Mouse (Mus musculus): ENCODE data around the gene Gcc1. TPM values are rescaled to one million over a fixed set of nuclear protein-coding genes. Genes with fewer than 3 reads are reported as not detected.

Gcc1 gene
- polyA plus RNA-seq, 1 experiment from 2014 or later: 3.7 TPM

DNA sequence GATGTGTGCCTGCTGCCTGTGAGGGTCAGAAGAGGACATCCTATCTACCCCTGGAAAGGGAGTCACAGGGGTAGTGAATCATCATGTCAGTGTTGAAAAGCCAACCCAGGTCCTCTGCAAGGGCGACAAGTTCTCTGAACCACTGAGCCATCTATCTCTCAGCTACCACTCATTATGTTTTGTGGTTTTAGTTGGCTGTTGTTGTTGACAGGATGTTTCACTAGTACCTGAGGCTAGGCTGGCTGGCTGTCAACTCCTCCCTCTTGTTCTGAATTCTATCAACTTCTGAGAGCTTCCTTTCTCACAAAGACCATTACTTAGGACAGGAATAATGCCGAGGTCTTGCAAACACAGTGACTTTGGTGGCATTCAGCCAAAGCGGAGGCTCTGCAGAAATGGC lies 43.0 kb downstream of the Gcc1 start:
- WGBS (ENCODE audit: insufficient replicate concordance): 61% methylated on average over 3 of the region's 3 CpGs
- H3K9me3 ChIP-seq (replicated peaks; ENCODE audit: control insufficient read depth, low read length): no peaks in the 10 kb centered on the region
- H3K4me2 ChIP-seq (ENCODE audit: low read depth, low read length): no peak overlapping the region
- no peaks in the 10 kb centered on the region for H3K36me3 ChIP-seq (ENCODE audit: control insufficient read depth, insufficient read depth)
- ATAC-seq (ENCODE audit: low read depth): no peak
- H3K4me3 ChIP-seq (ENCODE audit: low read depth, low read length): no peak overlapping the region
- no peaks in the 10 kb centered on the region for H3K4me1 ChIP-seq (ENCODE audit: control insufficient read depth, low read depth, low read length)
- no peak overlapping the region for H3K27ac ChIP-seq (ENCODE audit: low read length)
- H3K27me3 ChIP-seq (ENCODE audit: control insufficient read depth, insufficient read depth, low read depth, low read length): no peaks in the 10 kb centered on the region
- H3K9ac ChIP-seq (ENCODE audit: low read depth, low read length): no peak overlapping the region

DNA sequence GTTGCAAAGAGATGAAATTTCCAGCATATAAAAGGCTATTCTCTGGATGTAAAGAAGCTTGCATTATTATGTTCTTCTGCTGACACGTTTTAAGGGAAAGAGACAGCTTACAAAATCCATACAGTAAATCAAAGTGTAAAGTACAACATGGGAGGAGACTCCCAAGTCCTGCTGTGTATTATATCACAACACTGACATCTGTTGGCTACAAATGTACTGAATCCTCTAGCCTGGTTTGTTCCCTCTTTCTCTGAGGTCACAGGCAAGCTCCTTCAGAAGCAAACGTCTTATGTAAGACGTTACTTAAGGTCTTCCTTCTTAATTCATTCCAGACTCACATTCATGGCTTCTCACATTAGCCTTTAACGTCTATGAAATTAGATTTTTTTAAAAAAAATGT lies 46.2 kb downstream of the Gcc1 start:
- no peaks in the 10 kb centered on the region for H3K4me1 ChIP-seq (ENCODE audit: control insufficient read depth, low read depth, low read length)
- no peak for ATAC-seq (ENCODE audit: low read depth)
- H3K4me3 ChIP-seq (ENCODE audit: low read depth, low read length): no peak overlapping the region
- 27% methylated on average over 4 of the region's 4 CpGs for WGBS (ENCODE audit: insufficient replicate concordance)
- no peaks in the 10 kb centered on the region for H3K36me3 ChIP-seq (ENCODE audit: control insufficient read depth, insufficient read depth)
- no peaks in the 10 kb centered on the region for H3K27me3 ChIP-seq (ENCODE audit: control insufficient read depth, insufficient read depth, low read depth, low read length)
- H3K4me2 ChIP-seq (ENCODE audit: low read depth, low read length): no peak overlapping the region
- H3K9me3 ChIP-seq (replicated peaks; ENCODE audit: control insufficient read depth, low read length): no peaks in the 10 kb centered on the region
- H3K9ac ChIP-seq (ENCODE audit: low read depth, low read length): no peak overlapping the region
- no peak overlapping the region for H3K27ac ChIP-seq (ENCODE audit: low read length)

DNA sequence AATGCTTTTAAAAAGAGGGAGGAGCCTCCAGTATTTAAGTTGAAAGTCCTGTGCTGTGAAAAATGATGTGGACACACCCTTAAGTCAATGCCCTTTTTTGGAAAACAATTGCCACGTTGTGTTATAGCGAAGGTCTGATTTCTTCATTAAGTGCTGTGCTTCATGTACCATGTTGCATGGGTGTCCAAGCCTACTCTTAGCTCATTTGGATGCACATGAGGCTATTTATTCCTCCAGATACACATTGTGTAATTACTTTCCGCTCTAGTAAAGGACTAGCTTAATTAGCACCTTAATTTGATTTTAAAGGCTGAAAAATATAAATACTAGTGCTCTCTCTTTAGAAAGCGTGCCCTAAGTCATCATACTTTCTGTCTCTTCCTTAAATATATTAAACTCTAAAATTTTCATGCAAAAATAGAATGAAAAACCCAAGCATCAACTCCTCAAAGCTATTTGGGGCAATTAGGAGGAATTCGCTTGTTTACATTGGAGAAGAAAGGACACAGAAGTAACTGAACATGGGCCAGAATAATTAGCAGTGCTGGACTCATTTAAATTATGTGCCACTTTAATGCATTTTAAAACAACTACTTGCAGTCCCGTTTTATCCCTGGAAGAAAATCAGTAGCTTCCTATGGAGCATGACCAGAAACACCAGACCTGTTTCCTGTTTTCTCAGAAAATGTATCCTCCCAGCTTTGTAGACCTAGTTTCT lies 58.1 kb downstream of the Gcc1 start:
- H3K27me3 ChIP-seq (ENCODE audit: control insufficient read depth, insufficient read depth, low read depth, low read length): no peaks in the 10 kb centered on the region
- 55% methylated on average over 6 of the region's 6 CpGs for WGBS (ENCODE audit: insufficient replicate concordance)
- H3K36me3 ChIP-seq (ENCODE audit: control insufficient read depth, insufficient read depth): no peaks in the 10 kb centered on the region
- H3K9ac ChIP-seq (ENCODE audit: low read depth, low read length): no peak overlapping the region
- no peak overlapping the region for H3K4me2 ChIP-seq (ENCODE audit: low read depth, low read length)
- H3K4me1 ChIP-seq (ENCODE audit: control insufficient read depth, low read depth, low read length): no peaks in the 10 kb centered on the region
- H3K9me3 ChIP-seq (replicated peaks; ENCODE audit: control insufficient read depth, low read length): no peaks in the 10 kb centered on the region
- no peak for ATAC-seq (ENCODE audit: low read depth)
- no peak overlapping the region for H3K4me3 ChIP-seq (ENCODE audit: low read depth, low read length)
- H3K27ac ChIP-seq (ENCODE audit: low read length): no peak overlapping the region

DNA sequence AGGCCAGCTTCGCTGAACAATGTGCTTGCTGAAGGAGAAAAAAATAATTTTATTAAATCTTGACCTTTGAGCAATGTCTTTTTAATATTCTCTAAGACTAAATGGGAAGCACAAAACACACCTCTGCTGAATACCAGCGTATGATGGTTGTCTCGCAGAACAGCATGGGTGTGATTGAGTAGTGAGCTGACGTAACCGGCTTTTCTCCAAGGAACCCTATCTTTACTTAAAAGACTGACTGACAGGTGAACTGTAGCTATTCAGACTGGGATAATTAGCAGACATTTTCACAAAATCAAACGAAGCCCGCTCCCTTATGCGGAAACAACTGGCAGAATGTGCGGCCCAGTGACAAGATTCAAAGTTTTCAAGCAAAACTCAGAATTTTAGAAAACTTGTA lies 60.6 kb downstream of the Gcc1 start:
- Histone ChIP-seq H3K9me3 (replicated peaks; ENCODE audit: control insufficient read depth, low read length) (no peaks in the 10 kb centered on the region), H3K4me1 (ENCODE audit: control insufficient read depth, low read depth, low read length) (no peaks in the 10 kb centered on the region), H3K36me3 (ENCODE audit: control insufficient read depth, insufficient read depth) (no peaks in the 10 kb centered on the region), H3K4me3 (ENCODE audit: low read depth, low read length) (no peak overlapping the region), H3K27me3 (ENCODE audit: control insufficient read depth, insufficient read depth, low read depth, low read length) (no peaks in the 10 kb centered on the region), H3K27ac (ENCODE audit: low read length) (no peak overlapping the region), H3K4me2 (ENCODE audit: low read depth, low read length) (no peak overlapping the region), H3K9ac (ENCODE audit: low read depth, low read length) (no peak overlapping the region)
- no peak for ATAC-seq (ENCODE audit: low read depth)
- 82% methylated on average over 9 of the region's 9 CpGs for WGBS (ENCODE audit: insufficient replicate concordance)

Other genes with a start within 250 kb of the Gcc1 start
- gene Zfp800, start 30.4 kb downstream of the Gcc1 start, polyA plus RNA-seq (2015; fragmentation: Nextera tagmentation; extraction: Ambion mirVana): 19.7 and 22.8 TPM in 2 replicates
- 372 TPM in 2 replicates for gene Arf5, start 4.8 kb downstream of the Gcc1 start, polyA plus RNA-seq (2015; fragmentation: Nextera tagmentation; extraction: Ambion mirVana)
- gene Fscn3, start 601 bp downstream of the Gcc1 start, polyA plus RNA-seq (2015; fragmentation: Nextera tagmentation; extraction: Ambion mirVana): 0.33 and 0.35 TPM in 2 replicates
- not detected in 2 replicates for gene Pax4, start 21.0 kb upstream of the Gcc1 start, polyA plus RNA-seq (2015; fragmentation: Nextera tagmentation; extraction: Ambion mirVana)
- gene Snd1, start 46.7 kb upstream of the Gcc1 start, polyA plus RNA-seq (2015; fragmentation: Nextera tagmentation; extraction: Ambion mirVana): 52.9 and 56.1 TPM in 2 replicates

All from liver, embryonic 16.5 days (tissue).